Mouse (Mus musculus) limb, embryonic 13.5 days (tissue): Measurements from ENCODE around the gene Vmn1r228. TPM values are rescaled to one million over a fixed set of nuclear protein-coding genes. Genes with fewer than 3 reads are reported as not detected.

Source experiments
- ATAC-seq: fragments of 200-750 bp; cut with Nextera tagmentation; 2 replicates; pipeline ENCODE4 v1.8.0; 2017; ENCODE audit warnings: low read depth, moderate number of reproducible peaks, moderate TSS enrichment; ENCODE audit not compliant: low FRiP score
- H3K27ac ChIP-seq: fragments of 300-500 bp; sonication (generic); 2 replicates; pipeline ENCODE4 v1.5.1; 2015; ENCODE audit warnings: inconsistent platforms, mild to moderate bottlenecking, moderate library complexity
- H3K27me3 ChIP-seq: fragments of 300-500 bp; sonication (generic); 2 replicates; pipeline ENCODE4 v1.6.1; 2015; ENCODE audit warnings: mild to moderate bottlenecking, inconsistent platforms
- H3K36me3 ChIP-seq: fragments of 300-500 bp; sonication (generic); 2 replicates; pipeline ENCODE4 v1.6.1; 2015; ENCODE audit warnings: inconsistent platforms, mild to moderate bottlenecking, moderate library complexity
- H3K4me1 ChIP-seq: fragments of 300-500 bp; sonication (generic); 2 replicates; pipeline ENCODE4 v1.6.1; 2015; ENCODE audit warnings: inconsistent platforms
- H3K4me2 ChIP-seq: fragments of 300-500 bp; sonication (generic); replicated peaks from 2 replicates; pipeline ENCODE4 v1.6.1; 2015; ENCODE audit warnings: inconsistent platforms, mild to moderate bottlenecking, moderate library complexity
- H3K4me3 ChIP-seq: fragments of 300-500 bp; sonication (generic); 2 replicates; pipeline ENCODE4 v1.5.1; 2015; ENCODE audit warnings: moderate library complexity, mild to moderate bottlenecking, inconsistent platforms
- H3K9ac ChIP-seq: fragments of 300-500 bp; sonication (generic); 2 replicates; pipeline ENCODE4 v1.6.1; 2015; ENCODE audit warnings: mild to moderate bottlenecking, inconsistent platforms
- H3K9me3 ChIP-seq: fragments of 300-500 bp; sonication (generic); 2 replicates; pipeline ENCODE4 v1.6.1; 2016; ENCODE audit warnings: inconsistent platforms
- WGBS: fragments of 180-500 bp; shearing (Covaris S2); methylation state at CpG from one replicate; pipeline ENCODE4 v1.1.7; 2015; 5-methylcytosine and 5-hydroxymethylcytosine counted together
- polyA plus RNA-seq: library from polyadenylated mRNA; unstranded; fragments of >200 nt; fragmentation: Nextera tagmentation; extraction: Ambion mirVana; gene quantifications from 2 replicates; pipeline ENCODE4 v1.2.1, GENCODE M21; 2015

The Vmn1r228 gene
- not detected in 2 replicates for polyA plus RNA-seq

DNA sequence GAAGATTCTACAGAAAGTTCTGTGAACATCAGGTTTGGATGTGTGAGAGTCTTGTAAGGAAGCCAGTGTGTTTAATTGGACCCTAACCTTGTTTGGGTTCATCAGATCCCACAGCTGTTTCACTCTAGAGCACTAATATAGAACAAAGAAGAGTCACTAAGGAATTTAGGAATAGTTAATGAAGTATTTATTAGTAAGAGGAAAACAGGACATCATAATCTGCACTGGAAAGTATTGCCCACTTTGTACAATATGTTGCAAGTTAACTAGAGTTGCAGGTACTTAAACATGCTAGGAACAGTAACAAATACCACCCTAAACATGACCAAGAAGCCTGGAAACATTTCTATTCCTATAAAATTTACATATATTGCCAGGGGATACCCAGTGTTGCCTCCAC, at the start of gene Vmn1r228:
TSS of gene Vmn1r228 (minus strand) at position 101 of the 400 bp plus-strand sequence.
- H3K27ac ChIP-seq: no peak within 1 kb of the TSS
- no peaks in the 10 kb centered on the region for H3K27me3 ChIP-seq
- no peaks in the 10 kb centered on the region for H3K36me3 ChIP-seq
- no peak within 1 kb of the TSS for H3K4me2 ChIP-seq
- no peaks in the 10 kb centered on the region for H3K4me1 ChIP-seq
- H3K9me3 ChIP-seq: peaks cover 11% of the 10 kb centered on the region; the same call in 1 of the 2 replicates
- H3K4me3 ChIP-seq: no peak within 1 kb of the TSS
- H3K9ac ChIP-seq: no peak within 1 kb of the TSS
- no peak for ATAC-seq

DNA sequence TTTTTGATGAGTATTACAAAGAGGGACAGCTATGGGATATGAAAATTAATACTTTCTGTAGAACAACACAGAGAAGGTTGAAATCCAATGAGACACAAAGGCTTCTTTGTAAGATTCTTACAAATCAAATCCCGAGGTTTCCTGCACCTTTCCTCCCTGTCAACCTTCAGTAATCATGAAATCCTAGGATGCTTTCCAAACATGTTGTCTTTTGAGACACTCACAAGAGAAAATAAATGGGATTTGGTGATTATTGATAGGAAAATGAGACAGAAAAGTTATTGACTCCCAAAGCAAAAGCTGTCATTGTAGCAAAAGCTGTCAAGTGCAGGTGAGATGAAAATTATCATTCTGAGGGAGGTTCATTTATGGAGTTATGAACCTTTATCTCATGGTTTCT, 25.3 kb upstream of the Vmn1r228 start, which contains the start of gene Vmn1r229:
TSS of gene Vmn1r229 (plus strand) at position 301 of the 400 bp plus-strand sequence.
- Histone ChIP-seq H3K4me3 (no peak within 1 kb of the TSS), H3K27me3 (no peaks in the 10 kb centered on the region), H3K4me1 (no peaks in the 10 kb centered on the region), H3K36me3 (no peaks in the 10 kb centered on the region), H3K9ac (no peak within 1 kb of the TSS), H3K9me3 (peaks cover 2% of the 10 kb centered on the region), H3K27ac (no peak within 1 kb of the TSS), H3K4me2 (no peak within 1 kb of the TSS)
- no peak for ATAC-seq
- WGBS: 56% methylated on average over 1 of the region's 1 CpGs

GRCm38 (mm10) chr17:20729543-20729942, 56.4 kb downstream of the Vmn1r228 start, which contains the start of gene Vmn1r227:
Vmn1r227 (plus strand) TSS chr17:20729843.
- H3K4me3 ChIP-seq: no peak within 1 kb of the TSS
- H3K9ac ChIP-seq: no peak within 1 kb of the TSS
- no peaks in the 10 kb centered on the region for H3K36me3 ChIP-seq
- no peaks in the 10 kb centered on the region for H3K27me3 ChIP-seq
- no peaks in the 10 kb centered on the region for H3K4me1 ChIP-seq
- H3K9me3 ChIP-seq: 0 out of 2 replicates have a peak, but pooled peaks cover 3% of the 10 kb centered on the region
- H3K4me2 ChIP-seq: no peak within 1 kb of the TSS
- ATAC-seq: no peak
- WGBS: 37% methylated on average over 1 of the region's 1 CpGs
- no peak within 1 kb of the TSS for H3K27ac ChIP-seq

Other genes starting within 250 kb of the Vmn1r228 start
- not detected in 2 replicates for gene Vmn2r109, start 221.4 kb downstream of the Vmn1r228 start, polyA plus RNA-seq
- 0.03 TPM in 2 replicates for gene Vmn2r110, start 189.7 kb downstream of the Vmn1r228 start, polyA plus RNA-seq
- not detected in 2 replicates for gene Fpr-rs3, start 161.3 kb downstream of the Vmn1r228 start, polyA plus RNA-seq
- gene Vmn1r226, start 103.3 kb downstream of the Vmn1r228 start, polyA plus RNA-seq: not detected in 2 replicates
- gene Vmn1r227, start 56.3 kb downstream of the Vmn1r228 start, polyA plus RNA-seq: not detected in 2 replicates
- not detected in 2 replicates for gene Vmn1r229, start 25.4 kb upstream of the Vmn1r228 start, polyA plus RNA-seq
- not detected in 2 replicates for gene Vmn1r230, start 54.3 kb upstream of the Vmn1r228 start, polyA plus RNA-seq
- not detected in 2 replicates for gene Vmn1r231, start 118.9 kb upstream of the Vmn1r228 start, polyA plus RNA-seq
- not detected in 2 replicates for gene Vmn1r232, start 133.6 kb upstream of the Vmn1r228 start, polyA plus RNA-seq
- gene Ppp2r1a, start 159.2 kb upstream of the Vmn1r228 start, polyA plus RNA-seq: 375 and 377 TPM in 2 replicates
- not detected in 2 replicates for gene Vmn1r233, start 210.3 kb upstream of the Vmn1r228 start, polyA plus RNA-seq
- 20.5 and 21.1 TPM in 2 replicates for gene Zfp160, start 222.7 kb upstream of the Vmn1r228 start, polyA plus RNA-seq